Mouse (Mus musculus) limb, embryonic 11.5 days (tissue): ENCODE data around the gene Whamm. TPM values are rescaled to one million over a fixed set of nuclear protein-coding genes. Genes with fewer than 3 reads are reported as not detected.

ENCODE experiments used
- ATAC-seq: fragments of 200-750 bp; cut with Nextera tagmentation; 2 replicates; pipeline ENCODE4 v1.8.0; 2017; ENCODE audit warnings: low read depth; ENCODE audit not compliant: insufficient number of reproducible peaks, low FRiP score, low TSS enrichment
- DNase-seq: peaks from one replicate; pipeline ENCODE4 v3.0.0-alpha.2; 2015; ENCODE audit warnings: low spot score
- H3K27ac ChIP-seq: fragments of 300-500 bp; sonication (generic); replicated peaks from 2 replicates; pipeline ENCODE4 v1.5.1; 2014; ENCODE audit warnings: low read depth, mild to moderate bottlenecking, low read length
- H3K27me3 ChIP-seq: fragments of 300-500 bp; sonication (generic); 2 replicates; pipeline ENCODE4 v1.6.1; 2014; ENCODE audit warnings: mild to moderate bottlenecking, low read length, mixed read lengths; ENCODE audit not compliant: control insufficient read depth, insufficient read depth
- H3K36me3 ChIP-seq: fragments of 300-500 bp; sonication (generic); 2 replicates; pipeline ENCODE4 v1.6.1; 2014; ENCODE audit warnings: mild to moderate bottlenecking, low read length, moderate library complexity, mixed read lengths; ENCODE audit not compliant: control insufficient read depth, insufficient read depth
- H3K4me1 ChIP-seq: fragments of 300-500 bp; sonication (generic); 2 replicates; pipeline ENCODE4 v1.6.1; 2014; ENCODE audit warnings: low read length, mixed read lengths; ENCODE audit not compliant: control insufficient read depth, insufficient read depth
- H3K4me2 ChIP-seq: fragments of 300-500 bp; sonication (generic); 2 replicates; pipeline ENCODE4 v1.6.1; 2014; ENCODE audit warnings: low read depth, mild to moderate bottlenecking, moderate library complexity; ENCODE audit not compliant: severe bottlenecking
- H3K4me3 ChIP-seq: fragments of 300-500 bp; sonication (generic); 2 replicates; pipeline ENCODE4 v1.5.1; 2014; ENCODE audit warnings: low read depth, low read length
- H3K9ac ChIP-seq: fragments of 300-500 bp; sonication (generic); 2 replicates; pipeline ENCODE4 v1.6.1; 2014; ENCODE audit warnings: mild to moderate bottlenecking, low read length
- H3K9me3 ChIP-seq: fragments of 300-500 bp; sonication (generic); 2 replicates; pipeline ENCODE4 v1.6.1; 2016; ENCODE audit warnings: low read length; ENCODE audit not compliant: control insufficient read depth
- WGBS: fragments of 180-500 bp; shearing (Covaris S2); extraction: QIAGEN DNeasy Blood & Tissue Kit; methylation state at CpG from one replicate; pipeline ENCODE4 v1.1.7; 2014; 5-methylcytosine and 5-hydroxymethylcytosine counted together
- polyA plus RNA-seq: library from polyadenylated mRNA; unstranded; fragments of >200 nt; fragmentation: Nextera tagmentation; extraction: Ambion mirVana; gene quantifications from 2 replicates; pipeline ENCODE4 v1.2.1, GENCODE M21; 2014

The Whamm gene
- polyA plus RNA-seq, 1 experiment from 2014 or later, result 5.6 TPM

DNA sequence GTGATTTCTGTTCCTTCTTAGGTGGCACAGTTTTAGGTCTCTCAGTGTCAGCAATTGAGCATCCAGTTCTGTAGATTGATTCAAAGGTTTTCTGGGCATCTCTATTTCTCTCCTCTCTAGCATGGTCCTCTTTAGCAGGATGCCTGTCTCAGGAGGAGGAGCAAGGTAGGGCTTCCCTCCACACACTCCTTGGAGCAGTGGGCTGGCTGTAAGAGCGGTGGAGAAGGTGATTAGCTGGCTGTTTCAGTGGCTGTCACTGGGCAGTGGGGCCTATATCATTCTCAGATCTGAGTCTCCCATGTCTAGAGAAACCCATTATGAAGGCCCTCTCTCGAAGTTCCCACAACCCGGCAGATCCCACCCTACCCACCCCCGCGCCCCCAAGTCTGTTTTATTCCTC is 3.7 kb upstream of the Whamm start:
- Histone ChIP-seq H3K27me3 (no peaks in the 10 kb centered on the region), H3K4me3 (no peak overlapping the region)

GRCm38 (mm10) chr7:81569851-81570250 is 1.2 kb upstream of the Whamm start:
- 97% methylated on average over 1 of the region's 1 CpGs for WGBS
- ATAC-seq, result no peak
- Histone ChIP-seq H3K4me3 (no peak overlapping the region), H3K4me2 (no peak overlapping the region), H3K27me3 (no peaks in the 10 kb centered on the region), H3K9ac (no peak overlapping the region), H3K36me3 (no peaks in the 10 kb centered on the region), H3K4me1 (0 out of 2 replicates have a peak, but pooled peaks cover 5% of the 10 kb centered on the region), H3K9me3 (no peaks in the 10 kb centered on the region), H3K27ac (no peak overlapping the region)
- DNase-seq, result no peak

More for the DNA sequence above, 3.7 kb upstream of the Whamm start:
- no peaks in the 10 kb centered on the region for H3K36me3 ChIP-seq
- 90% methylated on average over 5 of the region's 5 CpGs for WGBS
- H3K4me1 ChIP-seq, result 0 out of 2 replicates have a peak, but pooled peaks cover 5% of the 10 kb centered on the region
- no peak for DNase-seq
- H3K9ac ChIP-seq, result no peak overlapping the region
- no peak for ATAC-seq
- H3K27ac ChIP-seq, result no peak overlapping the region
- H3K9me3 ChIP-seq, result no peaks in the 10 kb centered on the region
- no peak overlapping the region for H3K4me2 ChIP-seq

GRCm38 (mm10) chr7:81570271-81570670 is 795 bp upstream of the Whamm start:
- no peak overlapping the region for H3K27ac ChIP-seq
- 0 out of 2 replicates have a peak, but pooled peaks cover 5% of the 10 kb centered on the region for H3K4me1 ChIP-seq
- no peak overlapping the region for H3K4me2 ChIP-seq
- WGBS, result 79% methylated on average over 3 of the region's 3 CpGs
- no peaks in the 10 kb centered on the region for H3K36me3 ChIP-seq
- H3K9ac ChIP-seq, result no peak overlapping the region
- no peak for ATAC-seq
- H3K27me3 ChIP-seq, result no peaks in the 10 kb centered on the region
- no peak overlapping the region for H3K4me3 ChIP-seq
- no peaks in the 10 kb centered on the region for H3K9me3 ChIP-seq
- DNase-seq, result no peak

GRCm38 (mm10) chr7:81570752-81571107 is 336 bp upstream of the Whamm start:
- H3K27ac ChIP-seq, result no peak overlapping the region

DNA sequence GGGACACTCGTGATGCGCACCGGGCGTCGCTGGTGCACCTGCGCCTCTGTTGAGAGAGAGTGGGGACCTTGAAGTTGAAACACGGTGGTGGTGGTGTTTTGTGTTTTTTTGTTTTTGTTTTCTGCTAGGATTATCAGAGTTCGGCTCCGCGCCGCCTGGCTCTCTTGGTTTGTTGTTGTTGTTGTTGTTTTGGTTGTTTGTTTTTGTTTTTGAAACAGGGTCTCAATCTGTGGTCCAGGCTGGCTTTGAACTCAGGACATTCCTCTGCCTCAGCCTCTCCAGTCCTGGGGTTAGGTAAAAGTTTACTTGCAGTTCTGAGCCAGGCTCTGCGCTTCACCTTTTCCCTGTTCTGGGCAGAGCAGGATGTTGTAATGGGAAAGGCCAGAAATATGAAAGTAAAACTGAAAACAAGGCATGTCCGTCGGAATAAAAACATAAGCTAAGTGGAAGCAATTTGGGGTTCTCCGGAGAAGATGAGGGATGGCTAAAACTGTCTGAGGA is 925 bp downstream of the Whamm start:
- Histone ChIP-seq H3K9me3 (no peaks in the 10 kb centered on the region), H3K27me3 (no peaks in the 10 kb centered on the region), H3K4me3 (peak overlapping the region; percentile 64), H3K9ac (peak overlapping the region; percentile 70), H3K27ac (no peak overlapping the region), H3K4me1 (0 out of 2 replicates have a peak, but pooled peaks cover 5% of the 10 kb centered on the region), H3K36me3 (no peaks in the 10 kb centered on the region; the same call in 1 of the 2 replicates), H3K4me2 (peak overlapping the region; percentile 66)
- 21% methylated on average over 15 of the region's 15 CpGs for WGBS
- DNase-seq (no peak), ATAC-seq (no peak)

More at GRCm38 (mm10) chr7:81570752-81571107, 336 bp upstream of the Whamm start:
- Histone ChIP-seq H3K9ac (no peak overlapping the region), H3K4me1 (0 out of 2 replicates have a peak, but pooled peaks cover 5% of the 10 kb centered on the region), H3K4me2 (peak overlapping the region; percentile 66; the same call in 1 of the 2 replicates), H3K4me3 (peak overlapping the region; percentile 64), H3K36me3 (no peaks in the 10 kb centered on the region; the same call in 1 of the 2 replicates), H3K27me3 (no peaks in the 10 kb centered on the region), H3K9me3 (no peaks in the 10 kb centered on the region)
- no peak for DNase-seq
- ATAC-seq, result no peak
- WGBS, result 5% methylated on average over 5 of the region's 5 CpGs

GRCm38 (mm10) chr7:81572610-81573268 is 1.7 kb downstream of the Whamm start:
- Histone ChIP-seq H3K4me3 (no peak overlapping the region), H3K9me3 (no peaks in the 10 kb centered on the region), H3K4me2 (no peak overlapping the region), H3K27ac (no peak overlapping the region), H3K9ac (no peak overlapping the region), H3K36me3 (no peaks in the 10 kb centered on the region; the same call in 1 of the 2 replicates), H3K4me1 (no peaks in the 10 kb centered on the region), H3K27me3 (no peaks in the 10 kb centered on the region)
- WGBS, result 79% methylated on average over 6 of the region's 6 CpGs
- DNase-seq (no peak), ATAC-seq (no peak)

DNA sequence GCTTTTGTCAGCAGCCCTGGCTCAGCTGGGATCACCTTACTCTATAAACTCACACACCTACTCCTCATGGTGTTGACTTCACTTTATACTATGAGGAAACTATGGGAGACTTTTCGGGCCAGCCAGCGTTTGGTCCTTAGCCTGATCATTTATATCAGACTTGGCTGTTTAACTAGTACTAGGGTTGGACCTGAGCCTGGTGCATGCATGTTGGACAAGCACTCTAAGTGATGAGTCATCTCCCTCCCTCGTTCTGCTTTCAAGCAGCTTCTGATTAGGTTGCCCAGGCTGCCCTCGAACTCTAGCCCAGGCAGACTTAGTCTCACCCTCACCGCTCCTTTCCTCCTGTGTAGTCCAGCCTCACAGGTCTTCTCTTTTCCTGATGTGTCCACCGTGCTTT is 2.3 kb downstream of the Whamm start:
- no peak for ATAC-seq
- Histone ChIP-seq H3K27me3 (no peaks in the 10 kb centered on the region), H3K36me3 (no peaks in the 10 kb centered on the region; the same call in 1 of the 2 replicates), H3K4me3 (no peak overlapping the region), H3K9me3 (no peaks in the 10 kb centered on the region), H3K4me1 (no peaks in the 10 kb centered on the region), H3K4me2 (no peak overlapping the region), H3K9ac (no peak overlapping the region), H3K27ac (no peak overlapping the region)
- WGBS, result 89% methylated on average over 6 of the region's 6 CpGs
- no peak for DNase-seq

DNA sequence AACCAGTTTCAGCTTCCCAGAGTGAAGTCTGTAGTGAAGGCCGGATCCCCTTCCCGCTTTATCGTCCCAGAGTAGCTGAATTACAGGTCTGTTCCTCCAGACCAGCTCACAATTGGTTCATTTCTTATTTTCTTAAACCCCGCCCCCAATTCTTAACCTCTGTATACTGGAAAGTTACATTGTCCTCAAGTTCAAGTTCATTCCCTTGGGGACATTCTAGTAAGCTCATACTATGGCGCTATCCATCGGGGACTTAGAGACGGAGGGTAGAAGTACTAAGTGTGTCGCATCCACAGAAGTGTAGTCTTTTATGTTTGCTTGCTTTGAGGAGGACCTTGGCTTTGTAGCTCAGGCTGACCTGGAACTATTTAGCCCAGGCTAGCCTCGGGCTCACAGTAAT is 2.8 kb downstream of the Whamm start:
- DNase-seq (no peak), ATAC-seq (no peak)
- Histone ChIP-seq H3K36me3 (no peaks in the 10 kb centered on the region; the same call in 1 of the 2 replicates), H3K4me2 (no peak overlapping the region), H3K9ac (no peak overlapping the region), H3K4me3 (no peak overlapping the region), H3K27me3 (no peaks in the 10 kb centered on the region), H3K9me3 (no peaks in the 10 kb centered on the region), H3K27ac (no peak overlapping the region), H3K4me1 (no peaks in the 10 kb centered on the region)
- 92% methylated on average over 9 of the region's 9 CpGs for WGBS
